Mouse (Mus musculus): ENCODE measurements around the gene Vmn1r13.
"Not testable (repeated sequence)": the region's sequence is repeated elsewhere in the genome, so short reads cannot be mapped to it uniquely, and the experiment has no call there.

Vmn1r13 gene

GRCm38 (mm10) chr6:57202990-57203389, at the start of gene Vmn1r13:
Gene Vmn1r13 (plus strand): TSS chr6:57203290.
- not testable (repeated sequence) for TF ChIP-seq GATA4 (IDR thresholded peaks at IDR 0.05; ENCODE audit: insufficient replicate concordance, low read length)

DNA sequence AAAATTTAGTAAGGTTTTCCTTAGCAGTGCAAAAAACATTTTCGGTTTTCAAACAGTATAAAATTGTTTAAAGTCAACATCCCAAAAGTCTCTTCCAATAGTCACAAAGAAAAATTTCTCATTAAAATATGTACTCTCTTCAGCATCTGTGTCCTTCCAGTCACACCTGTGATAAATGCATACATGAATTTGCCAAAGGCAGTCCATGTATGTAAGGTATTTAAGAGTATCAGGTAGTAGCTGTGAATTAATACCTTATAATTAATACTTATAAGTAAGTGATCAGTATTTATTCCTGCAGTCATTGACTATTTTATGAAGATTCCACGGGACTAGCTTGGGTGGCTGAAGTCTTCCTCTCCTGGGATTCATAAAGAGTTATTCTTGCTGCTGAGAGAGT, 46.5 kb upstream of the Vmn1r13 start, which contains the start of gene Vmn1r12:
Gene Vmn1r12 (plus strand): TSS at position 301 of the 400 bp plus-strand sequence.
- TF ChIP-seq GATA4 (IDR thresholded peaks at IDR 0.05; ENCODE audit: insufficient replicate concordance, low read length): no peak

- TF ChIP-seq GATA4 (IDR thresholded peaks at IDR 0.05; ENCODE audit: insufficient replicate concordance, low read length): no peak
Measured at GRCm38 (mm10) chr6:57231386-57231785, 28.3 kb downstream of the Vmn1r13 start, which contains the start of gene Vmn1r14. Gene Vmn1r14 (plus strand): TSS chr6:57231686.

DNA sequence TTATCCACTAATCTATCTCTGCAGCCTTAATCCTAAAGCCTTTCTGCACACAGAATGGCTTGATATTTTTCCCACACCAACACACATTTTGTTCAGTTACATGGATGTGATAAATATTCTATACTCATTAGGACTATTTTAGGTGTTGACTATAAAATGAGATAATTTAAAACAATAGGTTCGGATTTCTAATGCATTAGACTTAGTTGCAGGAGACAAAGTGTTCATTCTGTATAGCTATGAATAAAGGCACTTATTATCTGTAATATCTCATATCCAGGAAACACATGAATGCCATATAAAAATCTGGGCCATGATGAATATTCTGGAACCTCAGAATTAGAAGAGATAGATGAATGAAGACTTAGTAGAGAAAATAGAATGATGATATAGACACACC, 54.6 kb downstream of the Vmn1r13 start, which contains the start of gene Vmn1r15:
Gene Vmn1r15 (plus strand): TSS at position 301 of the 400 bp plus-strand sequence.
- TF ChIP-seq GATA4 (IDR thresholded peaks at IDR 0.05; ENCODE audit: insufficient replicate concordance, low read length): no peak

DNA sequence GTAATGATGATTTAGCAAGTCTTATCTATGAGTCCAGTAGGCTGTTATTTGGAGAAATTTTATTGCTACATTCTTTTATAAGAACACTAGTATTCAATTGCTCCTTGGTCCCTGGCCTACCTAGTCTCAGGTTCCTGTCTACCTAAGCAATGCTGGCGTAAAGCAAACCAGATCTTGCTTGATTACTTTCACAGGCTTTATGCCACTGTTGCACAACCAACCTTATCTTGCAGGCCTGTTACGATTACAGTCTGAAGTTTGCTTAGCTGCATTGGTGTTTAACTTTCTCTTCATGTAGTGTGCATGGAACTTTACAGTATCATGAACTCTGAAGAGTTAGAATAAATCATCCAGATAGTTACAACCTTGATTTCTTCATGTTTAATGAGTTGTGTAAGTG, 57.9 kb downstream of the Vmn1r13 start:
- no peak for TF ChIP-seq GATA4 (IDR thresholded peaks at IDR 0.05; ENCODE audit: insufficient replicate concordance, low read length)
